In genomic region chr14:40955596-40956251, GRCm38 (mm10) we compare ENCODE assay signal across 9 mouse cellular contexts. TPM values are rescaled to one million over a fixed set of nuclear protein-coding genes. Genes with fewer than 3 reads are reported as not detected.
DNase-seq lines count a peak whose midpoint lies in the region; ATAC-seq lines count a peak whose summit lies in the region.
"Had no signal": no experiment of that assay in that cellular context is flagged by ENCODE, and none has a peak within 500 bp of the region (broad histone marks: within the 10 kb centered on the region; RNA-seq: fewer than 3 reads in every experiment).

No protein-coding gene starts in this region.

- H3K9ac ChIP-seq in forebrain, embryonic 14.5 days (ENCODE audit: low read length), result peak overlapping the region; percentile 69
- peak overlapping the region; percentile 10; the same call in 1 of the 2 replicates for H3K9ac ChIP-seq in intestine, embryonic 14.5 days (ENCODE audit: low read length)
- peak overlapping the region; percentile 65 for H3K9ac ChIP-seq in liver, embryonic 13.5 days

- peaks cover 79% of the 10 kb centered on the region for H3K4me1 ChIP-seq in heart, embryonic 10.5 days
- peaks cover 68% of the 10 kb centered on the region for H3K4me1 ChIP-seq in forebrain, embryonic 14.5 days (ENCODE audit: control insufficient read depth, insufficient read depth, low read length)
- peaks cover 67% of the 10 kb centered on the region for H3K4me1 ChIP-seq in intestine, embryonic 14.5 days (replicated peaks; ENCODE audit: control insufficient read depth, insufficient read depth, low read length)
- peaks cover 98% of the 10 kb centered on the region for H3K4me1 ChIP-seq in liver, embryonic 13.5 days (replicated peaks)

- DNase-seq in heart, embryonic 10.5 days (ENCODE audit: low spot score), result no peak
- DNase-seq in heart, adult 11 months, result no peak
- DNase-seq in ZHBTc4 (ENCODE audit: low read depth, low spot score), result peak; percentile 53
- peak; percentile 85 for DNase-seq in forebrain, embryonic 14.5 days (ENCODE audit: low spot score)
- peak; percentile 58 for DNase-seq in intestine, embryonic 14.5 days (ENCODE audit: low spot score)
- no peak for DNase-seq in liver, embryonic 13.5 days
- DNase-seq in right cerebral cortex, postnatal 10 days (ENCODE audit: low spot score in 2 of 2), result peak; percentile 83 to 90
- DNase-seq in ovary, postnatal 36 days (ENCODE audit: low spot score), result no peak

- H3K4me2 ChIP-seq in forebrain, embryonic 14.5 days (ENCODE audit: low read length), result peak overlapping the region; percentile 41
- H3K4me2 ChIP-seq in intestine, embryonic 14.5 days (ENCODE audit: low read length), result no peak overlapping the region
- peak overlapping the region; percentile 46 for H3K4me2 ChIP-seq in liver, embryonic 13.5 days

- peak; percentile 81 for ATAC-seq in forebrain, embryonic 14.5 days
- peak; percentile 9 for ATAC-seq in intestine, embryonic 14.5 days (replicated peaks; ENCODE audit: low FRiP score, low TSS enrichment, low read depth)
- no peak for ATAC-seq in liver, embryonic 13.5 days (ENCODE audit: low read depth)

- no peaks in the 10 kb centered on the region for H3K36me3 ChIP-seq in heart, embryonic 10.5 days
- no peaks in the 10 kb centered on the region for H3K36me3 ChIP-seq in forebrain, embryonic 14.5 days (ENCODE audit: control insufficient read depth, insufficient read depth, low read length)
- H3K36me3 ChIP-seq in intestine, embryonic 14.5 days (ENCODE audit: control insufficient read depth, insufficient read depth, low read length), result no peaks in the 10 kb centered on the region
- H3K36me3 ChIP-seq in liver, embryonic 13.5 days, result 0 out of 2 replicates have a peak, but pooled peaks cover 3% of the 10 kb centered on the region

- 26% methylated on average over 10 of the region's 10 CpGs for whole genome bisulfite sequencing in heart, embryonic 10.5 days
- WGBS in forebrain, embryonic 14.5 days, result 2% methylated on average over 10 of the region's 10 CpGs
- WGBS in intestine, embryonic 14.5 days, result 35% methylated on average over 10 of the region's 10 CpGs
- WGBS in liver, embryonic 13.5 days (ENCODE audit: insufficient replicate concordance), result 24% methylated on average over 10 of the region's 10 CpGs

- no peaks in the 10 kb centered on the region for H3K9me3 ChIP-seq in heart, embryonic 10.5 days
- H3K9me3 ChIP-seq in forebrain, embryonic 14.5 days (replicated peaks; ENCODE audit: control insufficient read depth, low read length), result no peaks in the 10 kb centered on the region
- H3K9me3 ChIP-seq in intestine, embryonic 14.5 days (ENCODE audit: control insufficient read depth, low read length), result no peaks in the 10 kb centered on the region
- no peaks in the 10 kb centered on the region for H3K9me3 ChIP-seq in liver, embryonic 13.5 days (replicated peaks)

- peak overlapping the region; percentile 86 for H3K27ac ChIP-seq in heart, embryonic 10.5 days
- H3K27ac ChIP-seq in forebrain, embryonic 14.5 days (ENCODE audit: low read depth, low read length), result peak overlapping the region; percentile 98
- H3K27ac ChIP-seq in intestine, embryonic 14.5 days (ENCODE audit: low read depth), result peak overlapping the region; percentile 73
- H3K27ac ChIP-seq in liver, embryonic 13.5 days, result peak overlapping the region; percentile 80

- H3K4me3 ChIP-seq in heart, embryonic 10.5 days, result peak overlapping the region; percentile 19
- no peak overlapping the region for H3K4me3 ChIP-seq in forebrain, embryonic 14.5 days (ENCODE audit: low read depth, low read length)
- no peak overlapping the region for H3K4me3 ChIP-seq in intestine, embryonic 14.5 days (ENCODE audit: low read depth, low read length)
- no peak overlapping the region for H3K4me3 ChIP-seq in liver, embryonic 13.5 days (replicated peaks)

- no peaks in the 10 kb centered on the region for H3K27me3 ChIP-seq in heart, embryonic 10.5 days (ENCODE audit: insufficient read depth, poor library complexity, severe bottlenecking)
- no peaks in the 10 kb centered on the region for H3K27me3 ChIP-seq in forebrain, embryonic 14.5 days (replicated peaks; ENCODE audit: control insufficient read depth, insufficient read depth, low read length)
- no peaks in the 10 kb centered on the region for H3K27me3 ChIP-seq in intestine, embryonic 14.5 days (replicated peaks; ENCODE audit: control insufficient read depth, insufficient read depth, low read length)
- H3K27me3 ChIP-seq in liver, embryonic 13.5 days, result no peaks in the 10 kb centered on the region
- H3K27me3 ChIP-seq: Patski had no signal

RNA-seq across cellular contexts. Expression of gene Tspan14, which starts 10.9 kb away (rescaled TPM):
- polyA plus RNA-seq in heart, embryonic 10.5 days (2016; fragmentation: Nextera tagmentation; extraction: Ambion mirVana), result 42.3 and 58.6 TPM in 2 replicates
- polyA plus RNA-seq in forebrain, embryonic 14.5 days (2014; fragmentation: Nextera tagmentation; extraction: Ambion mirVana), result 101 and 105 TPM in 2 replicates
- polyA plus RNA-seq in intestine, embryonic 14.5 days (2014; fragmentation: Nextera tagmentation; extraction: Ambion mirVana), result 71.4 and 76.1 TPM in 2 replicates
- polyA plus RNA-seq in liver, embryonic 13.5 days (2015; fragmentation: Nextera tagmentation; extraction: Ambion mirVana), result 32.9 and 37.5 TPM in 2 replicates

RNA-seq across cellular contexts. Expression of gene Fam213a, which starts 57.9 kb away (rescaled TPM):
- polyA plus RNA-seq in heart, embryonic 10.5 days (2016; fragmentation: Nextera tagmentation; extraction: Ambion mirVana), result 76.8 and 81.5 TPM in 2 replicates
- 33.2 and 48.9 TPM in 2 replicates for polyA plus RNA-seq in forebrain, embryonic 14.5 days (2014; fragmentation: Nextera tagmentation; extraction: Ambion mirVana)
- 46.3 and 46.4 TPM in 2 replicates for polyA plus RNA-seq in intestine, embryonic 14.5 days (2014; fragmentation: Nextera tagmentation; extraction: Ambion mirVana)
- 67.9 and 78.3 TPM in 2 replicates for polyA plus RNA-seq in liver, embryonic 13.5 days (2015; fragmentation: Nextera tagmentation; extraction: Ambion mirVana)

Comparison
In these comparisons a context has a peak if more than half of its experiments do, and no peak if none do; other contexts are left out.
1. DNase-seq: peak in ZHBTc4 (single experiment), forebrain, embryonic 14.5 days (single experiment), intestine, embryonic 14.5 days (single experiment) and right cerebral cortex, postnatal 10 days (2 of 2); none in heart, embryonic 10.5 days (single experiment), heart, adult 11 months (single experiment), liver, embryonic 13.5 days (single experiment) and ovary, postnatal 36 days (single experiment).
2. H3K9ac ChIP-seq: peak in every context shown above with its lines; median percentile 69 in forebrain, embryonic 14.5 days; 65 in liver, embryonic 13.5 days; 10 in intestine, embryonic 14.5 days.
3. Peak in every context shown above with its lines, with median percentiles within 50 percentile points of each other: H3K27ac ChIP-seq.